In genomic region chr12:76500055-76500454, GRCm38 (mm10) we compare ENCODE assay signal across 25 mouse cellular contexts.
"Had no signal": no experiment of that assay in that cellular context is flagged by ENCODE, and none has a peak within 500 bp of the region (broad histone marks: within the 10 kb centered on the region; RNA-seq: fewer than 3 reads in every experiment).

No protein-coding gene starts in this region.

- H3K36me3 ChIP-seq: embryonic facial prominence, embryonic 10.5 days; embryonic facial prominence, embryonic 12.5 days; embryonic facial prominence, embryonic 13.5 days; embryonic facial prominence, embryonic 15.5 days; forebrain, embryonic 10.5 days; forebrain, embryonic 12.5 days; forebrain, embryonic 15.5 days had no signal

- ATAC-seq: forebrain, embryonic 13.5 days; forebrain, embryonic 14.5 days; forebrain, embryonic 15.5 days; forebrain, postnatal 0 days had no signal

- H3K27me3 ChIP-seq: embryonic facial prominence, embryonic 12.5 days; embryonic facial prominence, embryonic 15.5 days; forebrain, embryonic 12.5 days; forebrain, embryonic 15.5 days had no signal

- H3K9ac ChIP-seq: embryonic facial prominence, embryonic 12.5 days; embryonic facial prominence, embryonic 13.5 days; embryonic facial prominence, embryonic 15.5 days; forebrain, embryonic 12.5 days; forebrain, embryonic 13.5 days; forebrain, embryonic 15.5 days; forebrain, postnatal 0 days had no signal

- DNase-seq: cerebellum, adult 9-10 months; cerebellum, adult 9-11 months; cerebellum, postnatal 14 days; cerebellum, postnatal 25 days; cerebellum, postnatal 36 days; embryo, embryonic 11 days; forebrain, postnatal 0 days; gastrocnemius, adult 2 months; gastrocnemius, postnatal 10 days; gastrocnemius, postnatal 14 days; gastrocnemius, postnatal 25 days; gastrocnemius, postnatal 36 days; heart, adult 11 months; heart, adult 18-20 months; heart, adult 2 months had no signal

- H3K4me3 ChIP-seq: embryonic facial prominence, embryonic 10.5 days; embryonic facial prominence, embryonic 12.5 days; embryonic facial prominence, embryonic 13.5 days; embryonic facial prominence, embryonic 15.5 days; erythroblast, embryonic 14.5 days; forebrain, embryonic 10.5 days; forebrain, embryonic 12.5 days; forebrain, embryonic 13.5 days; forebrain, embryonic 15.5 days; gastrocnemius, adult 2 months; heart, adult 2 months had no signal

- H3K9me3 ChIP-seq: embryonic facial prominence, embryonic 10.5 days; embryonic facial prominence, embryonic 12.5 days; embryonic facial prominence, embryonic 13.5 days; embryonic facial prominence, embryonic 15.5 days; forebrain, embryonic 10.5 days; forebrain, embryonic 12.5 days; forebrain, embryonic 13.5 days; forebrain, embryonic 15.5 days had no signal

- H3K4me2 ChIP-seq: embryonic facial prominence, embryonic 12.5 days; embryonic facial prominence, embryonic 13.5 days; embryonic facial prominence, embryonic 15.5 days; forebrain, embryonic 12.5 days; forebrain, embryonic 13.5 days; forebrain, embryonic 15.5 days had no signal

- H3K27ac ChIP-seq: embryonic facial prominence, embryonic 10.5 days; embryonic facial prominence, embryonic 12.5 days; embryonic facial prominence, embryonic 13.5 days; embryonic facial prominence, embryonic 15.5 days; forebrain, embryonic 10.5 days; forebrain, embryonic 12.5 days; forebrain, embryonic 13.5 days; forebrain, embryonic 15.5 days; gastrocnemius, adult 2 months; heart, adult 2 months had no signal

- H3K4me1 ChIP-seq: embryonic facial prominence, embryonic 12.5 days; forebrain, embryonic 12.5 days; forebrain, embryonic 15.5 days had no signal
